Mouse (Mus musculus) CD4-positive naive resting alpha-beta T cell, adult 76 days (primary cell): ENCODE data around the gene Gpn1. TPM values are rescaled to one million over a fixed set of nuclear protein-coding genes. Genes with fewer than 3 reads are reported as not detected.

ENCODE experiments used
- total RNA-seq: library from RNA; stranded (reverse); gene quantifications from one replicate; pipeline ENCODE4 v1.2.4, GENCODE M21; 2023

Gene Gpn1
- total RNA-seq = 41.3 TPM

GRCm38 (mm10) chr5:31494513-31495297, at the start of gene Gpn1:
Gene Gpn1 (plus strand): TSS chr5:31494741.

GRCm38 (mm10) chr5:31451878-31452561, 42.5 kb upstream of the Gpn1 start, which contains the start of gene Zfp512:
Gene Zfp512 (plus strand): TSS chr5:31452431.

GRCm38 (mm10) chr5:31485440-31485839, 9.1 kb upstream of the Gpn1 start, which contains the start of gene 4930548H24Rik:
Gene 4930548H24Rik (plus strand): TSS chr5:31485740.

GRCm38 (mm10) chr5:31526354-31527116, 32.0 kb downstream of the Gpn1 start, which contains the start of gene Slc4a1ap:
Gene Slc4a1ap (plus strand): TSS chr5:31526995.

GRCm38 (mm10) chr5:31527707-31528106, 33.2 kb downstream of the Gpn1 start, which contains the start of gene Supt7l:
Gene Supt7l (minus strand): TSS chr5:31527807.

Other genes starting within 250 kb of the Gpn1 start
- 20.0 TPM for gene Krtcap3, start 243.1 kb upstream of the Gpn1 start, total RNA-seq
- gene Ift172, start 203.6 kb upstream of the Gpn1 start, total RNA-seq = 15.1 TPM
- not detected for gene Fndc4, start 198.7 kb upstream of the Gpn1 start, total RNA-seq
- gene Gckr, start 197.3 kb upstream of the Gpn1 start, total RNA-seq = not detected
- 40.9 TPM for gene Zfp512, start 42.3 kb upstream of the Gpn1 start, total RNA-seq
- 0.21 TPM for gene 4930548H24Rik, start 9.0 kb upstream of the Gpn1 start, total RNA-seq
- gene Slc4a1ap, start 32.3 kb downstream of the Gpn1 start, total RNA-seq = 83.0 TPM
- 30.8 TPM for gene Supt7l, start 33.1 kb downstream of the Gpn1 start, total RNA-seq
- 108 TPM for gene Mrpl33, start 102.2 kb downstream of the Gpn1 start, total RNA-seq
- 9.4 TPM for gene Rbks, start 202.9 kb downstream of the Gpn1 start, total RNA-seq
- 52.1 TPM for gene Babam2, start 202.9 kb downstream of the Gpn1 start, total RNA-seq